Mouse (Mus musculus): ENCODE results near the gene Gm28036. TPM values are rescaled to one million over a fixed set of nuclear protein-coding genes. Genes with fewer than 3 reads are reported as not detected.
"Not testable (repeated sequence)": the region's sequence is repeated elsewhere in the genome, so short reads cannot be mapped to it uniquely, and the experiment has no call there.

Gm28036 gene
- polyA plus RNA-seq, 1 experiment from 2014 or later, result 6.2 TPM

- no peaks in the 10 kb centered on the region for H3K27me3 ChIP-seq (ENCODE audit: control insufficient read depth, insufficient read depth, low read depth, low read length)
- ATAC-seq (ENCODE audit: low read depth), result peak; percentile 7; the same call in 1 of the 2 replicates
- peak overlapping the region; percentile 87 for H3K9ac ChIP-seq (ENCODE audit: low read depth, low read length)
- peak overlapping the region; percentile 76 for H3K4me2 ChIP-seq (ENCODE audit: low read depth, low read length)
- peaks cover 10% of the 10 kb centered on the region for H3K4me1 ChIP-seq (ENCODE audit: control insufficient read depth, low read depth, low read length)
- peaks cover 20% of the 10 kb centered on the region for H3K36me3 ChIP-seq (ENCODE audit: control insufficient read depth, insufficient read depth)
- no peaks in the 10 kb centered on the region for H3K9me3 ChIP-seq (replicated peaks; ENCODE audit: control insufficient read depth, low read length)
- WGBS (ENCODE audit: insufficient replicate concordance), result 2% methylated on average over 16 of the region's 16 CpGs
- H3K27ac ChIP-seq (ENCODE audit: low read length), result peak overlapping the region; percentile 92
- H3K4me3 ChIP-seq (ENCODE audit: low read depth, low read length), result peak overlapping the region; percentile 91
Measured at GRCm38 (mm10) chr2:156143367-156143766, 16.5 kb upstream of the Gm28036 start.

GRCm38 (mm10) chr2:156142820-156143219, 15.9 kb upstream of the Gm28036 start:
- Histone ChIP-seq H3K9ac (ENCODE audit: low read depth, low read length) (peak overlapping the region; percentile 87; the same call in 1 of the 2 replicates), H3K4me1 (ENCODE audit: control insufficient read depth, low read depth, low read length) (peaks cover 10% of the 10 kb centered on the region), H3K9me3 (replicated peaks; ENCODE audit: control insufficient read depth, low read length) (no peaks in the 10 kb centered on the region), H3K27ac (ENCODE audit: low read length) (0 out of 2 replicates have a peak overlapping the region, but pooled peaks have one; percentile 92), H3K4me3 (ENCODE audit: low read depth, low read length) (peak overlapping the region; percentile 91), H3K36me3 (ENCODE audit: control insufficient read depth, insufficient read depth) (peaks cover 15% of the 10 kb centered on the region), H3K4me2 (ENCODE audit: low read depth, low read length) (peak overlapping the region; percentile 76), H3K27me3 (ENCODE audit: control insufficient read depth, insufficient read depth, low read depth, low read length) (no peaks in the 10 kb centered on the region)
- no peak for ATAC-seq (ENCODE audit: low read depth)
- WGBS (ENCODE audit: insufficient replicate concordance), result 64% methylated on average over 2 of the region's 2 CpGs

- 80% methylated on average over 6 of the region's 6 CpGs for WGBS (ENCODE audit: insufficient replicate concordance)
Measured at GRCm38 (mm10) chr2:156135695-156136094, 8.8 kb upstream of the Gm28036 start.

GRCm38 (mm10) chr2:156134161-156134560, 7.3 kb upstream of the Gm28036 start:
- H3K4me1 ChIP-seq (ENCODE audit: control insufficient read depth, low read depth, low read length), result no peaks in the 10 kb centered on the region
- no peak overlapping the region for H3K4me2 ChIP-seq (ENCODE audit: low read depth, low read length)
- H3K27ac ChIP-seq (ENCODE audit: low read length), result no peak overlapping the region
- ATAC-seq (ENCODE audit: low read depth), result no peak
- no peak overlapping the region for H3K9ac ChIP-seq (ENCODE audit: low read depth, low read length)
- H3K27me3 ChIP-seq (ENCODE audit: control insufficient read depth, insufficient read depth, low read depth, low read length), result no peaks in the 10 kb centered on the region
- H3K36me3 ChIP-seq (ENCODE audit: control insufficient read depth, insufficient read depth), result no peaks in the 10 kb centered on the region; the same call in 1 of the 2 replicates
- no peak overlapping the region for H3K4me3 ChIP-seq (ENCODE audit: low read depth, low read length)
- 82% methylated on average over 5 of the region's 5 CpGs for WGBS (ENCODE audit: insufficient replicate concordance)
- H3K9me3 ChIP-seq (replicated peaks; ENCODE audit: control insufficient read depth, low read length), result no peaks in the 10 kb centered on the region

More at GRCm38 (mm10) chr2:156135695-156136094, 8.8 kb upstream of the Gm28036 start:
- Histone ChIP-seq H3K9me3 (replicated peaks; ENCODE audit: control insufficient read depth, low read length) (no peaks in the 10 kb centered on the region), H3K4me1 (ENCODE audit: control insufficient read depth, low read depth, low read length) (no peaks in the 10 kb centered on the region), H3K4me3 (ENCODE audit: low read depth, low read length) (no peak overlapping the region), H3K27me3 (ENCODE audit: control insufficient read depth, insufficient read depth, low read depth, low read length) (no peaks in the 10 kb centered on the region), H3K4me2 (ENCODE audit: low read depth, low read length) (no peak overlapping the region), H3K9ac (ENCODE audit: low read depth, low read length) (no peak overlapping the region), H3K36me3 (ENCODE audit: control insufficient read depth, insufficient read depth) (no peaks in the 10 kb centered on the region; the same call in 1 of the 2 replicates), H3K27ac (ENCODE audit: low read length) (no peak overlapping the region)
- no peak for ATAC-seq (ENCODE audit: low read depth)

GRCm38 (mm10) chr2:156123731-156124130, 3.2 kb downstream of the Gm28036 start:
- no peak overlapping the region for H3K4me3 ChIP-seq (ENCODE audit: low read depth, low read length)
- no peaks in the 10 kb centered on the region for H3K27me3 ChIP-seq (ENCODE audit: control insufficient read depth, insufficient read depth, low read depth, low read length)
- H3K9me3 ChIP-seq (replicated peaks; ENCODE audit: control insufficient read depth, low read length), result no peaks in the 10 kb centered on the region
- no peak overlapping the region for H3K27ac ChIP-seq (ENCODE audit: low read length)
- WGBS (ENCODE audit: insufficient replicate concordance), result 68% methylated on average over 5 of the region's 5 CpGs
- ATAC-seq (ENCODE audit: low read depth), result no peak
- H3K4me2 ChIP-seq (ENCODE audit: low read depth, low read length), result no peak overlapping the region
- H3K9ac ChIP-seq (ENCODE audit: low read depth, low read length), result no peak overlapping the region
- peaks cover 7% of the 10 kb centered on the region for H3K36me3 ChIP-seq (ENCODE audit: control insufficient read depth, insufficient read depth)
- no peaks in the 10 kb centered on the region for H3K4me1 ChIP-seq (ENCODE audit: control insufficient read depth, low read depth, low read length)

GRCm38 (mm10) chr2:156119566-156119965, 7.3 kb downstream of the Gm28036 start:
- H3K9ac ChIP-seq (ENCODE audit: low read depth, low read length), result no peak overlapping the region
- no peaks in the 10 kb centered on the region for H3K27me3 ChIP-seq (ENCODE audit: control insufficient read depth, insufficient read depth, low read depth, low read length)
- no peak overlapping the region for H3K4me2 ChIP-seq (ENCODE audit: low read depth, low read length)
- ATAC-seq (ENCODE audit: low read depth), result no peak
- peaks cover 4% of the 10 kb centered on the region; the same call in 1 of the 2 replicates for H3K36me3 ChIP-seq (ENCODE audit: control insufficient read depth, insufficient read depth)
- no peaks in the 10 kb centered on the region for H3K4me1 ChIP-seq (ENCODE audit: control insufficient read depth, low read depth, low read length)
- H3K27ac ChIP-seq (ENCODE audit: low read length), result no peak overlapping the region
- H3K4me3 ChIP-seq (ENCODE audit: low read depth, low read length), result no peak overlapping the region
- no peaks in the 10 kb centered on the region for H3K9me3 ChIP-seq (replicated peaks; ENCODE audit: control insufficient read depth, low read length)

GRCm38 (mm10) chr2:156112080-156112423, 14.8 kb downstream of the Gm28036 start:
- H3K27ac ChIP-seq (ENCODE audit: low read length), result peak overlapping the region; percentile 72
- H3K9ac ChIP-seq (ENCODE audit: low read depth, low read length), result peak overlapping the region; percentile 80
- H3K4me1 ChIP-seq (ENCODE audit: control insufficient read depth, low read depth, low read length), result peaks cover 11% of the 10 kb centered on the region
- H3K4me2 ChIP-seq (ENCODE audit: low read depth, low read length), result peak overlapping the region; percentile 81
- peak overlapping the region; percentile 88 for H3K4me3 ChIP-seq (ENCODE audit: low read depth, low read length)
- not testable (repeated sequence) for ATAC-seq (ENCODE audit: low read depth); H3K27me3 ChIP-seq (ENCODE audit: control insufficient read depth, insufficient read depth, low read depth, low read length); H3K36me3 ChIP-seq (ENCODE audit: control insufficient read depth, insufficient read depth); H3K9me3 ChIP-seq (replicated peaks; ENCODE audit: control insufficient read depth, low read length)
- 14% methylated on average over 5 of the region's 5 CpGs for WGBS (ENCODE audit: insufficient replicate concordance)

GRCm38 (mm10) chr2:156111358-156112079, 15.4 kb downstream of the Gm28036 start, which contains the start of the genes Cpne1 and Rbm12:
Gene Cpne1, minus strand, starts transcription at chr2:156111965.
Gene Rbm12, minus strand, starts transcription at chr2:156111978.
- Histone ChIP-seq H3K9ac (ENCODE audit: low read depth, low read length) (peak within 1 kb of the TSS; percentile 80), H3K4me1 (ENCODE audit: control insufficient read depth, low read depth, low read length) (peaks cover 11% of the 10 kb centered on the region), H3K4me3 (ENCODE audit: low read depth, low read length) (peak within 1 kb of the TSS; percentile 88), H3K27me3 (ENCODE audit: control insufficient read depth, insufficient read depth, low read depth, low read length) (no peaks in the 10 kb centered on the region), H3K36me3 (ENCODE audit: control insufficient read depth, insufficient read depth) (peaks cover 2% of the 10 kb centered on the region; the same call in 1 of the 2 replicates), H3K27ac (ENCODE audit: low read length) (peak within 1 kb of the TSS; percentile 72), H3K9me3 (replicated peaks; ENCODE audit: control insufficient read depth, low read length) (no peaks in the 10 kb centered on the region), H3K4me2 (ENCODE audit: low read depth, low read length) (peak within 1 kb of the TSS; percentile 84)
- peak; percentile 92 for ATAC-seq (ENCODE audit: low read depth)
- WGBS (ENCODE audit: insufficient replicate concordance), result under 1% methylated on average over 73 of the region's 74 CpGs

- 1% methylated on average over 16 of the region's 16 CpGs for WGBS (ENCODE audit: insufficient replicate concordance)
- H3K9ac ChIP-seq (ENCODE audit: low read depth, low read length), result peak overlapping the region; percentile 80
- peaks cover 11% of the 10 kb centered on the region for H3K4me1 ChIP-seq (ENCODE audit: control insufficient read depth, low read depth, low read length)
- H3K27me3 ChIP-seq (ENCODE audit: control insufficient read depth, insufficient read depth, low read depth, low read length), result no peaks in the 10 kb centered on the region
- peak overlapping the region; percentile 84 for H3K4me2 ChIP-seq (ENCODE audit: low read depth, low read length)
- peak; percentile 57 for ATAC-seq (ENCODE audit: low read depth)
- H3K9me3 ChIP-seq (replicated peaks; ENCODE audit: control insufficient read depth, low read length), result no peaks in the 10 kb centered on the region
- peak overlapping the region; percentile 88 for H3K4me3 ChIP-seq (ENCODE audit: low read depth, low read length)
- peak overlapping the region; percentile 72 for H3K27ac ChIP-seq (ENCODE audit: low read length)
- peaks cover 2% of the 10 kb centered on the region; the same call in 1 of the 2 replicates for H3K36me3 ChIP-seq (ENCODE audit: control insufficient read depth, insufficient read depth)
Measured at GRCm38 (mm10) chr2:156110627-156111357, 16.1 kb downstream of the Gm28036 start.

Data from liver, embryonic 16.5 days (tissue).